Mouse (Mus musculus) brain, adult 2 months (tissue): Measurements from ENCODE around the gene Hmgn2.
"Not testable (repeated sequence)": the region's sequence is repeated elsewhere in the genome, so short reads cannot be mapped to it uniquely, and the experiment has no call there.

ENCODE experiments used
- DNase-seq: peaks from one replicate; pipeline ENCODE4 v3.0.0; 2011; ENCODE audit warnings: low read depth, low spot score

Hmgn2 gene

GRCm38 (mm10) chr4:133925204-133925603 lies 43.2 kb downstream of the Hmgn2 start:
- DNase-seq, result no peak

GRCm38 (mm10) chr4:133923743-133924142 lies 44.7 kb downstream of the Hmgn2 start:
- no peak for DNase-seq

- DNase-seq, result not testable (repeated sequence)
These were observed 50.2 kb downstream of the Hmgn2 start for GRCm38 (mm10) chr4:133918093-133918825.
